Mouse (Mus musculus) liver, adult 2 months (tissue): ENCODE results near the gene Slc16a2. TPM values are rescaled to one million over a fixed set of nuclear protein-coding genes. Genes with fewer than 3 reads are reported as not detected.

ENCODE experiments used
- DNase-seq: peaks from one replicate; pipeline ENCODE4 v3.0.0-alpha.2; 2011; ENCODE audit warnings: low read depth, low spot score; ENCODE audit errors: extremely low read depth
- H3K27ac ChIP-seq: fragments of 200-500 bp; replicated peaks from 2 replicates; pipeline ENCODE4 v1.5.1; 2012; ENCODE audit warnings: low read depth, mild to moderate bottlenecking, control low read depth, inconsistent platforms, low read length; ENCODE audit not compliant: insufficient read depth
- H3K27me3 ChIP-seq: fragments of 200-500 bp; 2 replicates; pipeline ENCODE4 v1.6.1; 2012; ENCODE audit warnings: mild to moderate bottlenecking, moderate library complexity, low read length, inconsistent platforms; ENCODE audit not compliant: control insufficient read depth, insufficient read depth
- H3K36me3 ChIP-seq: fragments of 200-500 bp; 2 replicates; pipeline ENCODE4 v1.6.1; 2012; ENCODE audit warnings: low read length, inconsistent platforms; ENCODE audit not compliant: control insufficient read depth, insufficient read depth
- H3K4me1 ChIP-seq: fragments of 200-500 bp; 2 replicates; pipeline ENCODE4 v1.6.1; 2011; ENCODE audit warnings: low read length; ENCODE audit not compliant: control insufficient read depth, insufficient read depth
- H3K4me3 ChIP-seq: fragments of 200-500 bp; 2 replicates; pipeline ENCODE4 v1.5.1; 2011; ENCODE audit warnings: low read depth, mild to moderate bottlenecking, control low read depth, low read length, moderate library complexity; ENCODE audit not compliant: insufficient read depth
- H3K79me2 ChIP-seq: fragments of 200-500 bp; 2 replicates; pipeline ENCODE4 v1.6.1; 2012; ENCODE audit warnings: inconsistent platforms, mild to moderate bottlenecking, low read length, moderate library complexity; ENCODE audit not compliant: control insufficient read depth, insufficient read depth
- H3K9ac ChIP-seq: fragments of 200-500 bp; 2 replicates; pipeline ENCODE4 v1.6.1; 2012; ENCODE audit warnings: low read depth, mild to moderate bottlenecking, control low read depth, inconsistent platforms, low read length
- CTCF ChIP-seq: fragments of 200-500 bp; IDR thresholded peaks from 2 replicates; pipeline ENCODE4 v1.5.1; 2011; ENCODE audit warnings: low read depth, low read length, control low read depth
- POLR2A ChIP-seq: fragments of 200-500 bp; IDR thresholded peaks from 2 replicates; pipeline ENCODE4 v1.6.1; 2011; ENCODE audit warnings: low read length, control low read depth; ENCODE audit not compliant: insufficient read depth; ENCODE audit errors: extremely low read depth
- WGBS: fragments of 180-500 bp; shearing (Covaris S2); methylation state at CpG from one replicate; pipeline ENCODE4 v1.1.7; 2018; 5-methylcytosine and 5-hydroxymethylcytosine counted together
- polyA plus RNA-seq: library from polyadenylated mRNA; depleted of rRNA; stranded (reverse); fragments of >200 nt; gene quantifications from 2 replicates; pipeline ENCODE4 v1.2.3, GENCODE M21; 2012
- total RNA-seq: library from RNA; depleted of rRNA; stranded (reverse); fragments of >200 nt; gene quantifications from 2 replicates; pipeline ENCODE4 v1.2.3, GENCODE M21; 2014

Slc16a2 gene
- total and polyA plus RNA-seq, 2 experiments: 32.7 to 197 TPM

DNA sequence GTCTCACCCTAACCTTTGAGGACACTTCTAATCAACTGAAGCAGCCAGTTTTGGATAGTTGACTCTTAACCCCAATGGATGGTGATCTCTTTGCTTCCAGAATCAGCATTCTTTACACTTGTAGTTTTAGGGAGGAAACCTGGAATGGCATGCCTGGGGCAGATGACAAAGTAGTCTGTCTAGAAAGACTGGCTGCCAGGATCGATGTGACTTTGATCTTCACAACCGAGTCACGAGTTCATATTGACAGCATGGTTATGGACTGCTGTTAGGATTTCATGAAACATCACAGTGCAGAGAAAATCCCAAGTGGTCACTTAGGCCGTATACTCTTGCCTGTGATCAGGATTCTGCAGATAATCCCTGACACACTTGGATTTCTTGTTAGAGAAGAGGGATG lies 88.7 kb downstream of the Slc16a2 start:
- 28% methylated on average over 4 of the region's 4 CpGs for WGBS

DNA sequence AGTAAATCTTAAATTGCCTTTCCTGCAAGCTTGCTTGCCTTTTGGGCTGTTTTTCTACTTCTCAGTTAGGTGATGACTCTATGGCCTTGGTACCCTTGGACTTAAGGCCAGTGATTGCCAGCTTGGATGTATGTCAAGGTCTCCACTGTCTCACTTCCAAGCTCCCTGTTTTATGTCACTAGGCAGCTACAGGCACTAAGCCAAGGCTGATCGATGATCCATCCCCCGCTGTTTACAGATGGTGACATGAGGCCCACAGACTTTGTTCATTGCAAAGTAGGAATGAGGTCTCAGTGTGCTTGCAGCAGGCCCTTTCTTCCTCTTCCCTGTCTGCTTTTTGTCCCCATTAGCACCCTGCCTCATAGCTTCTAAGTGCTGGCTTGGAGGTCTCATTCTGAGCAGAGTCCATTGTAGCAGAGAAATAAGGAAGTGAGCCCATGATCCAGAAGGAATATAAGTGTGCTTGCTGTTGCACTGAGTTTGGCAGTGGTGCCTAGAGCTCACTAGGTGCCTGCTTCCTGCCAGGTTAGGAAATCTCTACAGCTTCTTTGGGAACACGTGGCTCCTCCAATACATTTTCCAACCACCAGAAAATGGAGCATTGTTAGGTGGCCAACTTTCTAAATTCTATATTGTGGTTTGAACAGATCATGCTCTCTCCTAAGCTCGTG lies 89.6 kb downstream of the Slc16a2 start:
- WGBS: 6% methylated on average over 4 of the region's 4 CpGs
- TF ChIP-seq CTCF: no peak
- TF ChIP-seq POLR2A: no peak
- H3K79me2 ChIP-seq: no peaks in the 10 kb centered on the region; the same call in 1 of the 2 replicates
- H3K36me3 ChIP-seq: no peaks in the 10 kb centered on the region
- H3K27ac ChIP-seq: peak overlapping the region; percentile 94
- no peak overlapping the region for H3K9ac ChIP-seq
- peak; percentile 98 for DNase-seq
- H3K4me3 ChIP-seq: no peak overlapping the region
- H3K4me1 ChIP-seq: peaks cover 28% of the 10 kb centered on the region
- no peaks in the 10 kb centered on the region for H3K27me3 ChIP-seq

More for the DNA sequence above, 88.7 kb downstream of the Slc16a2 start:
- Histone ChIP-seq H3K9ac (no peak overlapping the region), H3K79me2 (no peaks in the 10 kb centered on the region), H3K4me3 (no peak overlapping the region), H3K27ac (peak overlapping the region; percentile 95), H3K4me1 (peaks cover 28% of the 10 kb centered on the region), H3K36me3 (no peaks in the 10 kb centered on the region), H3K27me3 (no peaks in the 10 kb centered on the region)
- TF ChIP-seq POLR2A (no peak), CTCF (no peak)
- DNase-seq: peak; percentile 95

DNA sequence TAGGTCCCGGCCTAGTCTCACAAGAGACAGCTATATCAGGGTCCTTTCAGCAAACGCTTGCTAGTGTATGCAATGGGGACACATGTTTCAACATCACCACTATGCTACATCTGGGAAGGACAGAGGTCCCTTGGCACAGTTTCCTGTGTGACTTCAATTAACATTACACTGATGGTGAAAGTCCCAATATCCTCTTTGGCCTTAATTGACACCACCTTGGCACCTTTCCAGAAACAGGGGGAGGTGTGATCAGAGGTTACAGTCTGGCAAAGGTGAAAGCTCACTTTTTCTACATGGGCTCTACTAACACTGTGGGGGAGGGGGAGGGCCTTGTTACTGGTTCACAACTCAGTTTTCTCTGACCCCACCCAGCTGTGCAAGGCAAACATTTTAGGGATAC lies 99.3 kb downstream of the Slc16a2 start:
- WGBS: 11% methylated on average over 2 of the region's 2 CpGs
- no peaks in the 10 kb centered on the region; the same call in 1 of the 2 replicates for H3K79me2 ChIP-seq
- no peaks in the 10 kb centered on the region for H3K36me3 ChIP-seq
- peak; percentile 95 for DNase-seq
- no peak overlapping the region for H3K9ac ChIP-seq
- H3K4me1 ChIP-seq: peaks cover 6% of the 10 kb centered on the region
- no peak overlapping the region for H3K4me3 ChIP-seq
- no peaks in the 10 kb centered on the region for H3K27me3 ChIP-seq
- H3K27ac ChIP-seq: no peak overlapping the region
- TF ChIP-seq CTCF (no peak), POLR2A (no peak)

DNA sequence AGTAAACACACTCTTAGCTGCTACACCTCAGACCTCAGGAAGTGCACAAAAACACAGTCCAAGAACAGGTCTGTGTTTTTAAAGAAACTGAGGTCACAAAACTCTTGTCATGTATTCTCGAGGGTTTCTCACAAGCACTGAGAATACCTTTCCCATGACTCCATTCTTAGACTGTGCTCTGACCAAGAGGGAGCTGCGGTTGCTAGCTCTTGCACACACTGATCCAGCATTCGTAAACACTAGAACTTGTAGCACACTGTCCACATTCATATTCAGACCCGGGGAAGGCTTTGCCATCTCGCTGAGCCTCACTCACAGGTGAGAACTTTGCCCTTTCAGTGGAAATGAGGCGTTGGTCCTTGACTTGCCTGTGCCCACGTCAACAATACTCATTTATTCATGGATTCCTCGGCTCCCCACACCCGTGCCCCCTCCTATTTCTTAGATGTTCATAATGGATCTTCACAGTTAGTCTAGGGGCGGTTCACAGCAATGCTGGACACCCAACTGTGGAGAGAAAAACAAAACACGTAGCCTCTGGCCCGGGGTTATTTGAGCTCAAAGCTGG lies 102.1 kb downstream of the Slc16a2 start:
- Histone ChIP-seq H3K9ac (no peak overlapping the region), H3K27ac (peak overlapping the region; percentile 3; the same call in 1 of the 2 replicates), H3K4me3 (no peak overlapping the region), H3K4me1 (peaks cover 6% of the 10 kb centered on the region), H3K36me3 (no peaks in the 10 kb centered on the region), H3K27me3 (no peaks in the 10 kb centered on the region), H3K79me2 (no peaks in the 10 kb centered on the region; the same call in 1 of the 2 replicates)
- TF ChIP-seq POLR2A: no peak
- no peak for TF ChIP-seq CTCF
- DNase-seq: peak; percentile 52
- 28% methylated on average over 12 of the region's 12 CpGs for WGBS

DNA sequence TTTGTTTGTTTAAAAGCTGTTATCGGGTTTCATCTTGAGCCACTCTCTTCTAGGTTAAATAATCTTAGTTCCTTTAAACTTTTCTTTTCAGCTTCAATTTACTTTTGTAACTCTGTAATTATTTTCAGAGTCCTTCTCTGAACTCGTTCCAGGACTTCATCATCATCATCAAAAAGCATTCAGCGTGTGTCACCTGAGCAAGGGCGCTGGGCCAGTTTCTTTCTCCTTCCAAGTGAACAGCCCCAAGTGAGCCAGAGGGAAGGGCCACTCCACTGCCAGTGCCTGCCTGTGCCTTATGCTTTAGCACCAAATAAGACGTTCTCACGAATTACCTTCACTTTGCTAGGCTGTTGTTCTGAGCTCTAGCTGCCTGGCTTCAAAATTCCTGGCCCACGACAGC lies 108.9 kb downstream of the Slc16a2 start:
- no peak overlapping the region for H3K4me3 ChIP-seq
- H3K36me3 ChIP-seq: no peaks in the 10 kb centered on the region; the same call in 1 of the 2 replicates
- 41% methylated on average over 7 of the region's 7 CpGs for WGBS
- H3K27me3 ChIP-seq: no peaks in the 10 kb centered on the region
- no peaks in the 10 kb centered on the region for H3K79me2 ChIP-seq
- peak; percentile 61 for DNase-seq
- H3K9ac ChIP-seq: no peak overlapping the region
- H3K27ac ChIP-seq: no peak overlapping the region
- H3K4me1 ChIP-seq: peaks cover 5% of the 10 kb centered on the region; the same call in 1 of the 2 replicates
- TF ChIP-seq POLR2A (no peak), CTCF (no peak)

DNA sequence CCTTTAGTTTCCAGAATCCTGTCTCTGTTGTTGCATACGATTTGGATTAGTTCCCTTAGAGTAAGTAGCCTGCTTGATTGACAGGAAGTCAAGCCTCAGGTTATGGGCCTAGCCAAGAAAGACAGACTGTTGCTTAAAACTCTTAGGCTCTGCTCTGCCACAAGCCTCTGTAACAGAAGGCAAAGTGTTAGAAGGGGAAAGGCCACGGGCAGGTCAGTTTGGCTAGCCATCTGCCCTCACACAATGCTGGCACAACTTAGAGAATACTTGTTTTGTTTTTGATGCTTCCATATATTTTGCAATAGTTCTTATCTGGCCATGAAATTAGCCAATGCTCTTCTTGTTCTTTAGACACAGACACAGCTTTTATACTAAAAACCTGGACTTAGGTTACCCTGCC lies 112.1 kb downstream of the Slc16a2 start:
- peaks cover 2% of the 10 kb centered on the region for H3K36me3 ChIP-seq
- DNase-seq: peak; percentile 95
- H3K27me3 ChIP-seq: no peaks in the 10 kb centered on the region
- peaks cover 5% of the 10 kb centered on the region; the same call in 1 of the 2 replicates for H3K4me1 ChIP-seq
- WGBS: 12% methylated on average over 2 of the region's 2 CpGs
- H3K79me2 ChIP-seq: no peaks in the 10 kb centered on the region
- no peak overlapping the region for H3K4me3 ChIP-seq
- TF ChIP-seq CTCF (no peak), POLR2A (no peak)
- no peak overlapping the region for H3K9ac ChIP-seq
- H3K27ac ChIP-seq: peak overlapping the region; percentile 54; the same call in 1 of the 2 replicates
